Mouse (Mus musculus) hindbrain, embryonic 15.5 days (tissue): ENCODE measurements at regions not wholly inside any gene's neighbourhood (a gene's known extent, or its start where the extent isn't known, plus 50 kb on each side); places are given as distances from the start of the nearest gene placed in this dataset.

Experiments used
- ATAC-seq: fragments of 200-750 bp; cut with Nextera tagmentation; 2 replicates; pipeline ENCODE4 v1.8.0; 2017; ENCODE audit warnings: low read depth, moderate number of reproducible peaks, moderate TSS enrichment; ENCODE audit not compliant: low FRiP score
- H3K27ac ChIP-seq: fragments of 300-500 bp; sonication (generic); replicated peaks from 2 replicates; pipeline ENCODE4 v1.5.1; 2015; ENCODE audit warnings: mild to moderate bottlenecking, inconsistent platforms
- H3K27me3 ChIP-seq: fragments of 300-500 bp; sonication (generic); 2 replicates; pipeline ENCODE4 v1.6.1; 2015; ENCODE audit warnings: control low read depth, inconsistent platforms
- H3K36me3 ChIP-seq: fragments of 300-500 bp; sonication (generic); 2 replicates; pipeline ENCODE4 v1.6.1; 2015; ENCODE audit warnings: control low read depth, inconsistent platforms
- H3K4me1 ChIP-seq: fragments of 300-500 bp; sonication (generic); replicated peaks from 2 replicates; pipeline ENCODE4 v1.6.1; 2015; ENCODE audit warnings: control low read depth, inconsistent platforms
- H3K4me2 ChIP-seq: fragments of 300-500 bp; sonication (generic); 2 replicates; pipeline ENCODE4 v1.6.1; 2015; ENCODE audit warnings: moderate library complexity, mild to moderate bottlenecking, inconsistent platforms
- H3K4me3 ChIP-seq: fragments of 300-500 bp; sonication (generic); 2 replicates; pipeline ENCODE4 v1.5.1; 2015; ENCODE audit warnings: mild to moderate bottlenecking, inconsistent platforms
- H3K9ac ChIP-seq: fragments of 300-500 bp; sonication (generic); 2 replicates; pipeline ENCODE4 v1.6.1; 2015; ENCODE audit warnings: inconsistent platforms
- H3K9me3 ChIP-seq: fragments of 300-500 bp; sonication (generic); 2 replicates; pipeline ENCODE4 v1.6.1; 2016; ENCODE audit warnings: control low read depth, inconsistent platforms
- WGBS: fragments of 180-500 bp; shearing (Covaris S2); methylation state at CpG from one replicate; pipeline ENCODE4 v1.1.7; 2015; 5-methylcytosine and 5-hydroxymethylcytosine counted together

GRCm38 (mm10) chr4:62856406-62856805, 109.0 kb upstream of the Zfp618 start:
- H3K9ac ChIP-seq = no peak overlapping the region
- 85% methylated on average over 3 of the region's 3 CpGs for WGBS
- no peak overlapping the region for H3K27ac ChIP-seq
- ATAC-seq = no peak
- no peak overlapping the region for H3K4me3 ChIP-seq
- H3K36me3 ChIP-seq = no peaks in the 10 kb centered on the region
- H3K4me1 ChIP-seq = no peaks in the 10 kb centered on the region
- H3K27me3 ChIP-seq = no peaks in the 10 kb centered on the region
- no peak overlapping the region for H3K4me2 ChIP-seq
- H3K9me3 ChIP-seq = no peaks in the 10 kb centered on the region

- Histone ChIP-seq H3K4me1 (no peaks in the 10 kb centered on the region), H3K9ac (no peak overlapping the region), H3K27me3 (no peaks in the 10 kb centered on the region), H3K9me3 (no peaks in the 10 kb centered on the region), H3K4me2 (no peak overlapping the region), H3K27ac (no peak overlapping the region), H3K36me3 (no peaks in the 10 kb centered on the region), H3K4me3 (no peak overlapping the region)
- ATAC-seq = no peak
- WGBS = 94% methylated on average over 3 of the region's 3 CpGs
Observed at GRCm38 (mm10) chr4:62862756-62863155, 102.6 kb upstream of the Zfp618 start.

DNA sequence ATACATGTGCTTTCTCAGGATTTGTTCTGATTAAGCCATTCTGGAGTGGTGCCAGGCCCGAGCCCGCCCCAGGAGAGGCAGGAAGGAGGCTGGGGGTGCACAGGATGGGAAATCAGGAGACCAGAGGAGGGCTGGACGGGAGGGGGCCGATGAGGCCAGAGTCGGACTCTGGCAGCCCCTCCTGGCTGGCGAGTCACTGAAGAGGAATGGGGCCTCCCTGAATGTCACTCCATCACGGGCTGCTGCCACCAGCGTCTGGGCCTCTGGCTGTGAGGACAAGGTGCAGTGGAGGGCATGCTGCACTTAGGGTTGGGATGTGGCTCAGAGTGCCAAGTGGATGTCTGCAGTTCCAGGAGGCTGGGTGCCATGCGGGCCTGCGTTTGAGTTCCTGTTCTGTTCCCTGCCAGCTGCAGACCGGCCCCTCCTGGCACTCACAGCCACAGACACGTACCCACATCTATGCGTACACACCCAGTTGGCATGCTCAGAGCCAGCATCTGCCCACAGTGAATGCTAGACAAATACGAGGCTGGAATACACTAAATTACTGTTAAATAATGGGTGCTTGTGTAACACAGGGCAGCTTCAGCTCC, 94.9 kb upstream of the Zfp618 start:
- Histone ChIP-seq H3K36me3 (no peaks in the 10 kb centered on the region), H3K4me3 (no peak overlapping the region), H3K9me3 (no peaks in the 10 kb centered on the region), H3K9ac (no peak overlapping the region), H3K4me2 (no peak overlapping the region), H3K27ac (no peak overlapping the region), H3K4me1 (peaks cover 6% of the 10 kb centered on the region), H3K27me3 (no peaks in the 10 kb centered on the region)
- 44% methylated on average over 14 of the region's 14 CpGs for WGBS
- ATAC-seq = peak; percentile 83

- Histone ChIP-seq H3K27ac (no peak overlapping the region), H3K4me1 (peaks cover 6% of the 10 kb centered on the region), H3K9me3 (no peaks in the 10 kb centered on the region), H3K36me3 (no peaks in the 10 kb centered on the region), H3K9ac (no peak overlapping the region), H3K4me2 (no peak overlapping the region), H3K4me3 (no peak overlapping the region), H3K27me3 (no peaks in the 10 kb centered on the region)
- 81% methylated on average over 10 of the region's 10 CpGs for WGBS
- no peak for ATAC-seq
Observed at GRCm38 (mm10) chr4:62872562-62872961, 92.8 kb upstream of the Zfp618 start.

- peak; percentile 17; the same call in 1 of the 2 replicates for ATAC-seq
Observed at GRCm38 (mm10) chr4:62873986-62874385, 91.4 kb upstream of the Zfp618 start.

DNA sequence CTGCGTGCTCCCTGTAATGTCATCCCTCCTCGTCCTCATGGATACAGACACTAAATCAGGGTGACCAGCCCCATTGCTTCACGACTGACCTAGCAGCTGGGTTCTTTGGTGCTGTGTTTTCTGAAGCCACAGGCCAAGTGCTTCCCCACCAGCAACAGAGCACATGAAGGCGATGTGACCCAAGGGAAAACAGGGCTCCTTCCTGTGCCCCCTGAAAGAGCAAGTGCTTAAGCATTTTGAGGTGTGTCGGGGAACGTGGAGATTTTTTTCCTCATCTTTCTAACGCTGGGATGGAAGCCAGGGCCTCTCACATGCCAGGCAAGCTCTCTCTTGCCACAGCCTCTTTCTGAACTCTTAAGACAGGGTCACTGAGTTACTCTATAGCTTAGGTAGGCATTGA, 87.3 kb upstream of the Zfp618 start:
- H3K36me3 ChIP-seq = no peaks in the 10 kb centered on the region
- H3K4me3 ChIP-seq = no peak overlapping the region
- H3K9ac ChIP-seq = no peak overlapping the region
- no peak overlapping the region for H3K27ac ChIP-seq
- no peaks in the 10 kb centered on the region for H3K4me1 ChIP-seq
- no peak overlapping the region for H3K4me2 ChIP-seq
- 88% methylated on average over 7 of the region's 7 CpGs for WGBS
- ATAC-seq = no peak
- no peaks in the 10 kb centered on the region for H3K27me3 ChIP-seq
- H3K9me3 ChIP-seq = no peaks in the 10 kb centered on the region

More at GRCm38 (mm10) chr4:62873986-62874385, 91.4 kb upstream of the Zfp618 start:
- WGBS = 72% methylated on average over 12 of the region's 12 CpGs
- peaks cover 6% of the 10 kb centered on the region for H3K4me1 ChIP-seq
- H3K4me3 ChIP-seq = no peak overlapping the region
- no peaks in the 10 kb centered on the region for H3K36me3 ChIP-seq
- H3K9me3 ChIP-seq = no peaks in the 10 kb centered on the region
- no peaks in the 10 kb centered on the region for H3K27me3 ChIP-seq
- H3K27ac ChIP-seq = no peak overlapping the region
- H3K9ac ChIP-seq = no peak overlapping the region
- H3K4me2 ChIP-seq = no peak overlapping the region

- ATAC-seq = no peak
- WGBS = 78% methylated on average over 3 of the region's 3 CpGs
- no peak overlapping the region for H3K4me3 ChIP-seq
- H3K9me3 ChIP-seq = no peaks in the 10 kb centered on the region
- no peaks in the 10 kb centered on the region for H3K27me3 ChIP-seq
- no peak overlapping the region for H3K4me2 ChIP-seq
- no peak overlapping the region for H3K27ac ChIP-seq
- H3K4me1 ChIP-seq = no peaks in the 10 kb centered on the region
- no peaks in the 10 kb centered on the region for H3K36me3 ChIP-seq
- no peak overlapping the region for H3K9ac ChIP-seq
Observed at GRCm38 (mm10) chr4:62878927-62879326, 86.4 kb upstream of the Zfp618 start.

DNA sequence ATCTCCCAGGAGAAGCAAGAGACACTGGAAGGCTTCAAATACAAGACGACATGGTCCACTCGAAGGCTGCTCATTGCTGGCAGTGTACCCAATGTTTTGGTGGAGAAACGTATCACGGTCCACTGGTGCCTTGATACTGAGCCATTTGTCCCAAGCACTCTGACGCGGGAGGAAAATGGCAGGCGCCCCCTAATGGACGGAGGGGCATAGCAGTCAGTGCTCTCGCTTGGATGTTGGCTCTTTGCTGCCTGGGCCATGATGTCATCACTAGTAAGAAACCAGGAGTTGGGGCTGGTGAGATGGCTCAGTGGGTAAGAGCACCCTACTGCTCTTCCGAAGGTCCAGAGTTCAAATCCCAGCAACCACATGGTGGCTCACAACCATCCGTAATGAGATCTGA, 83.5 kb upstream of the Zfp618 start:
- H3K27ac ChIP-seq = no peak overlapping the region
- H3K4me2 ChIP-seq = no peak overlapping the region
- H3K9ac ChIP-seq = no peak overlapping the region
- no peaks in the 10 kb centered on the region for H3K36me3 ChIP-seq
- H3K4me3 ChIP-seq = no peak overlapping the region
- no peaks in the 10 kb centered on the region for H3K27me3 ChIP-seq
- ATAC-seq = no peak
- H3K9me3 ChIP-seq = no peaks in the 10 kb centered on the region
- WGBS = 79% methylated on average over 11 of the region's 11 CpGs
- H3K4me1 ChIP-seq = no peaks in the 10 kb centered on the region

- Histone ChIP-seq H3K27me3 (no peaks in the 10 kb centered on the region), H3K9me3 (no peaks in the 10 kb centered on the region), H3K36me3 (no peaks in the 10 kb centered on the region), H3K4me3 (no peak overlapping the region), H3K27ac (no peak overlapping the region), H3K4me1 (no peaks in the 10 kb centered on the region), H3K9ac (no peak overlapping the region), H3K4me2 (no peak overlapping the region)
- 49% methylated on average over 8 of the region's 8 CpGs for WGBS
- ATAC-seq = peak; percentile 56; the same call in 1 of the 2 replicates
Observed at GRCm38 (mm10) chr4:62882276-62882675, 83.1 kb upstream of the Zfp618 start.

GRCm38 (mm10) chr4:62888736-62889135, 76.6 kb upstream of the Zfp618 start:
- peaks cover 8% of the 10 kb centered on the region for H3K4me1 ChIP-seq
- H3K27me3 ChIP-seq = no peaks in the 10 kb centered on the region
- ATAC-seq = no peak
- H3K4me3 ChIP-seq = no peak overlapping the region
- H3K27ac ChIP-seq = no peak overlapping the region
- H3K9ac ChIP-seq = no peak overlapping the region
- no peak overlapping the region for H3K4me2 ChIP-seq
- H3K9me3 ChIP-seq = no peaks in the 10 kb centered on the region
- WGBS = 90% methylated on average over 7 of the region's 7 CpGs
- H3K36me3 ChIP-seq = no peaks in the 10 kb centered on the region

- peak; percentile 10; the same call in 1 of the 2 replicates for ATAC-seq
- no peaks in the 10 kb centered on the region for H3K36me3 ChIP-seq
- H3K27ac ChIP-seq = no peak overlapping the region
- no peak overlapping the region for H3K4me3 ChIP-seq
- peaks cover 8% of the 10 kb centered on the region for H3K4me1 ChIP-seq
- H3K27me3 ChIP-seq = no peaks in the 10 kb centered on the region
- WGBS = 47% methylated on average over 4 of the region's 4 CpGs
- H3K9ac ChIP-seq = no peak overlapping the region
- H3K4me2 ChIP-seq = no peak overlapping the region
- no peaks in the 10 kb centered on the region for H3K9me3 ChIP-seq
Observed at GRCm38 (mm10) chr4:62889708-62890107, 75.7 kb upstream of the Zfp618 start.

- Histone ChIP-seq H3K9ac (no peak overlapping the region), H3K9me3 (no peaks in the 10 kb centered on the region), H3K36me3 (no peaks in the 10 kb centered on the region), H3K4me1 (peaks cover 8% of the 10 kb centered on the region), H3K4me3 (no peak overlapping the region), H3K27ac (no peak overlapping the region), H3K4me2 (peak overlapping the region; percentile 2; the same call in 1 of the 2 replicates), H3K27me3 (no peaks in the 10 kb centered on the region)
- peak; percentile 75; the same call in 1 of the 2 replicates for ATAC-seq
- 43% methylated on average over 21 of the region's 21 CpGs for WGBS
Observed at GRCm38 (mm10) chr4:62890588-62891580, 74.5 kb upstream of the Zfp618 start.
